Mouse (Mus musculus) subcutaneous adipose tissue, adult 2 months (tissue): ENCODE data around the gene Adat3. TPM values are rescaled to one million over a fixed set of nuclear protein-coding genes. Genes with fewer than 3 reads are reported as not detected.

ENCODE experiments used
- polyA plus RNA-seq: library from polyadenylated mRNA; depleted of rRNA; stranded (reverse); fragments of >200 nt; gene quantifications from 2 replicates; pipeline ENCODE4 v1.2.3, GENCODE M21; 2012; ENCODE audit warnings: low replicate concordance; rRNA removed

The Adat3 gene
- 9.4 and 12.8 TPM in 2 replicates for polyA plus RNA-seq

DNA sequence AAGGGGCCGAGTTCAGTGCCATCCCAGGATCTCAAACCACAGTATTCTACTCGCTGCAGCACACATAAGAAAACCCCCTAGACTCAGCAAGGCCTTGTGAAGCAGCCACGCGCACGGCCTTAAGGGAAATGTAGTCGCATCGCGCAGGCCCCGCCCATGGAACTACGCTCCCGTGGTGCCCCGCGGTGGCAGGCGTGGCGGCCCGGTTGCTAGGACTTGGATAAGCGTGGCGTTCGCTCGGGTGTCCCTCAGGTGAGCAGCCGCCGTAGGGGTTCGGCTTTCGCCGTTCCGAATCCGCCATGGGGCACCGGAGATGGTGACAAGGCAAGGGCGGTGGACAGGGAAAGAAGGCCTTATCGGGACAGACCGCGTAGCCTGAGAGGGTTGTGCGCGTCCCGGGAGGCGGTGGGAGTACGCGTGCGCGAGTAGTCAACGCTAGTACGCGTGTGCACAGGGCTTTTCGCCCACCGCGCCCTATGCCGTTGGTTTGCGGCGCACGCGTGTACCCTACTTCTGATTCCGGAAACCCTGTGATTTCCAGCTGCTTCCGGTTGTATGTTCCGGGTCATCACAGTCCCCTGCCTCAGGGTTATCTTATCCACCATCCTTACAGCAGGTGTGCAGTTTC is at the start of gene Adat3, which contains the start of gene Scamp4:
Gene Adat3, plus strand, starts transcription at position 183 of the 628 bp plus-strand sequence.
Gene Scamp4, plus strand, starts transcription at position 175 of the 628 bp plus-strand sequence.

DNA sequence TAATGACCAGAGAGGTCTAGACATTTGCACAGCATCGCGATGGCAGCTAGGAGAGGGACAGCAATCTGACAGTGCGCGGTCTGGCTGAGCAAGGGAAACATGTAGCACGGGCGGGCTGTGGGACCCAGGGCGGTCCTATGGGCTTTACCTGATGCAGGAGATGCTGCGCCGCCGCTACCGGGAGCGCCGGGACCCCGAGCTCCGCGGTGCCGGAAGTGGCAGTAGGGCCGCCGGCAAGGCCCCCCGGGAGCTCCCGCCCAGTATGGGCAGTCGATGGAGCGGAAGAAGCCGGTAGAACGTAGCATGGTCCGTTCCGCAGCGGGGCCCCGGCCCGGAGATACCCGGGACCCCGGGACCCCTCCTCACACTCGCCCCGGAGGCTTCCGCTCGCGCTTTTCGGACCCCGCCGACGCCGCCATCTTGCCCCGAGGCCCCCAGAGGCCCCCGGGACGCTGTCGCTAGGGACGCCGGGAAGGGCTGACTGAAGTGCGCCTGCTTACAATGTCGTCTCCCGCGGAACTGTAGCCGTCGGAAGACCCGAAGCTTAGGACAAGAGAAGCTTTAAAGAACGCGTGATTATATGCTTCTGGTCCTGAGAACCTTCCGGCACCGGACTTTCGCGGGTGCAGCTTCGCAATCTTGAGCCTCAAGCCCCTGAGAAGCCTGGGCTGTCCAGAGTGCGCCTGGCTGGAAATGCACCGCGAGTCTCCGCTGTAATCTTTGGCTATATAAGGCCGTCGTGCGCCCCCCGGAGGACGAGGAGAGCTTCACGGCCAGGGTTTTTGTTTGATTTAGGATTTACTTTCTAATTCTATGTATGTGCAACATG is 41.4 kb upstream of the Adat3 start, which contains the start of gene Rexo1:
Gene Rexo1, minus strand, starts transcription at position 445 of the 829 bp plus-strand sequence.

DNA sequence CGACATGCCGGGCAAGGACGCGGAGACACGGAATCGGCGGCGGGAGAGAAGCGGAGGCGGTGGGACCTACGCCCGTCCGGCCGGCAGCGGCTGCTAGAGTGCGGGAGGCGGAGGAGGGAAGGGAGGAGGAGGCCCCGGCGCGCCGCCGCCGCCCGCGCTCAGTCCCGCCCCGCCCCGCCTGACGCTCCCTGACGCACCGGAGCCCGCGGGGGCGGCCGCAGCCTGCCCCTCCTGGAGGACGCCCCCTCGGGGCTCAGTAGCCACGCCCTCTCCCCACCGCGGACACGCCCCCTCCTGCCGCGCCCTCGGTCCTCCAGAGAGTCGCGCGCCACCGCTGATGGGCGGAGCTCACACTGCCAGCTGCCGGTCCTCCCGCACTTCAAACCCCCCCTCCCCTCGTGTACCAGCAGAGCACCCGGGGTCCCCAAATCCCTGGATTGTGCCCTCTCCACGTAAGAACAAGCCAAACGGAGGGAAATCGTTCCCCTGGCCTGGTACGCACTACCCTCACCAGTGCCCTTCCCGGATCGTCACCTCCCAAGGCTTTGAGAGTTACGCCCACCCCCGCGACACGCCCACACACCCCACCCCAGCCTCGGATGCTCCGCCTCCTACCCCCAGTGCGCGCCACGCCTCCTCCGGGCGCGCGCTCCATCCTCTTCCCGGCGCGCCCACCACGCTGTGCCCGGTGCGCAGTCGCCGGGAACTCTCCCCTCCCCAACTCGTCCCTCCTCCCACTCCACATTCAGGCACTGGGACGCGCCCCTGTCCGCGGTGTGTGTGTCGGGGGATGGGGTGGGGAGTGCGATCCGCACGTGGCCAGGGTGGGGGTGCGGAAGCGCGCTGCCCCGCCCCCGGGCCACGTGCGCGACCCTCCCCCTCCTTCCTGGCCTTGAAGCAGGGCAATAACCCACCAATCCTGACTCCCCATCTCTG is 25.2 kb upstream of the Adat3 start, which contains the start of gene Klf16:
Gene Klf16, minus strand, starts transcription at position 127 of the 936 bp plus-strand sequence.

DNA sequence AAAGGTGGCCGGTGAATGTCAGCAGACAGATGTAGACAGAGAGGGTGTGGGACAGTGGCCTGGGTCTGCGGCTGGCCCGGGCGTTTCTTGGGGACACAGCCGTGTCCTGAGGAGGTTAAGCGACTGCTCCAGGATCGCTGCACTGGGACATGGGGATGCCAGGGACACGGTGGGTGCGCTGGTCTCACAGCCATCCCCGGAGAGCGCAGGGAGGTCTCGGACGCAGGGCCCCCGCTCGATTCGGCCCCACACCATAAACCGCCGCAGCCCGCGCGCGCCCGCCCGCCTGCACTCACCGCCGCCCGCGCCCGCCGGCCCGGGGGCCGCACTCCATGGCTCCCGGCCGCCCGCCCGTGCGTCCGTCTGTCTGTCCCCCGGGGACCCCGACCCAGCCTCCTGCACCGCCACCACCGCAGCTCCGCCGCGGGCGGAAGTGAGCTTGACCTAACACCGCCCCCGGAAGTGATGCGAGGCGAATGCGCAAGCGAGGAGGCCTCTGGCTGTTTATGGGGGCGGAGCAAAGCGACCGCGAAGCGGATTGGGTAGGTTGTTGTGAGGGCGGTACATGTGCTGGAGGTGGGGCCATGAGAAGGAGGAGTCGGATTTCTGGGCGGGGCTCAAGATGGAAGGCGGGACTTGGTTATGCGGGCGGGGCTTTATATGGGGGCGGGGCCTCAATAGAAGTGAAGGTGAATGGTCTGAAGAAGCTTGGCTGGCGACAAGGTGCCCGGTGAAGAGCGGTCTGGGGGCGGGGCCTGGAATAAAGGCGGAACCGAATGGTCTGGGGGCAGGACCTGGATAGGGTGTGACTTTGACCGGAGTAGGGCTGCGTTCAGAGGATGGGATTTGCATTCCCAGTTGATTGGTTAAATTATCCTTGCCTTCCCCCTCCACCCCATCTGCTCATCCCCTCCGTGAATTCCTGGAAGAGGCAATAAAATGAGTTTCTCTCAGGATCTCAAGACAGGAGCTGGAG is 12.5 kb upstream of the Adat3 start, which contains the start of gene Abhd17a:
Gene Abhd17a, minus strand, starts transcription at position 463 of the 976 bp plus-strand sequence.

DNA sequence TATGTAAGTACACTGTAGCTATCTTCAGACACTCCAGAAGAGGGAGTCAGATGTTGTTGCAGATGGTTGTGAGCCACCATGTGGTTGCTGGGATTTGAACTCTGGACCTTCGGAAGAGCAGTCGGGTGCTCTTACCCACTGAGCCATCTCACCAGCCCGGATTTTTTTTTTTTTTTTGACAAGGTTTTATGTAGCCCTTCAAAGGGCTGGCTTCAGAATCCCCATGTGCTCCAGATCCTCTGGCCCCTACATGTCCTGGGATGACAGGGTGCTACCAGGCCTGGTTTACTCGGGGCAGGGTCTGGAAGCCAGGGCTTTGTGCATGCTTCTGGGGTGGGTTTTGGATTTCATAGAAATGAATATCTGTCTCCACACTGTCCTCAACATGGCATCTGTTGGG is 3.0 kb downstream of the Adat3 start, which contains the start of gene Gm49322:
Gene Gm49322, plus strand, starts transcription at position 301 of the 400 bp plus-strand sequence.

DNA sequence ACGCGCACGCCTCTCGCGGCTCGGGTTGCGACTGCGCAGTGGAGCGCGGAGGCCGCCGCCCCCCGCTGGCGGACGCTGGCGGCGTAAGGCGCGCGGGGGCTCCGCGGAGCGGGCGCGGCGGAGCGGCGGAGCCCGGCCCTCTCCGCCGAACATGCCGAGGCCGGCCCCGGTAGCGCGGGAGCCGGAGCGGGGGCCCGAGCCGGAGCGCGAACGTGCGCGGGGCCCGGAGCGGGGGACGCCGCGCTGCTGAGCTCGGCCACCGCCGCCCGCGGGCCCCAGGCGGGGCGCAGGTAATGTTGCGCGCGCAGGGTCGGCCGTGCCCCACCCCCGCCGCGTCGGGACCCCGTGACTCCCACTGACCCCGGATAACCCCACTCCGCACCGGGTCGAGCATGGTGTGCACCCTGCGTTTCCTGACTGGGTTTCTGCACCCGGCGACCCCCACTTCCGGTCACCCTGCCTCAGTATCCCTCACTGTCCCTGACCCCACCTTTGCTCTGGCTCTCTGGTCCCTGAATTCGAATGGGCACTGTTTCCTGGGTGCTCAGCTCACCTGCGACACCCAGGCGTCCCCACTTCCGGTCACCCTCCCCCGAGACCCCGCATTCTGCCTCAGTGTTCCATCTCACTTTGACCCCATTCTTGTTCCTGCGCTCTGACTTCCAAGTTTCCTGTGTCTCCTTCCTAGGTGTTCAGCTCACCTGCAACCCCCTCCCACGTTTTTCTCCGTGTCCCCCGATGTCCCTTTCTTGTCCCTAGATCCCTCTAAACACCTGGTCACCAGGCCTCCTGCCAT is 20.2 kb downstream of the Adat3 start, which contains the start of gene Csnk1g2:
Gene Csnk1g2, plus strand, starts transcription at position 178 of the 796 bp plus-strand sequence.

DNA sequence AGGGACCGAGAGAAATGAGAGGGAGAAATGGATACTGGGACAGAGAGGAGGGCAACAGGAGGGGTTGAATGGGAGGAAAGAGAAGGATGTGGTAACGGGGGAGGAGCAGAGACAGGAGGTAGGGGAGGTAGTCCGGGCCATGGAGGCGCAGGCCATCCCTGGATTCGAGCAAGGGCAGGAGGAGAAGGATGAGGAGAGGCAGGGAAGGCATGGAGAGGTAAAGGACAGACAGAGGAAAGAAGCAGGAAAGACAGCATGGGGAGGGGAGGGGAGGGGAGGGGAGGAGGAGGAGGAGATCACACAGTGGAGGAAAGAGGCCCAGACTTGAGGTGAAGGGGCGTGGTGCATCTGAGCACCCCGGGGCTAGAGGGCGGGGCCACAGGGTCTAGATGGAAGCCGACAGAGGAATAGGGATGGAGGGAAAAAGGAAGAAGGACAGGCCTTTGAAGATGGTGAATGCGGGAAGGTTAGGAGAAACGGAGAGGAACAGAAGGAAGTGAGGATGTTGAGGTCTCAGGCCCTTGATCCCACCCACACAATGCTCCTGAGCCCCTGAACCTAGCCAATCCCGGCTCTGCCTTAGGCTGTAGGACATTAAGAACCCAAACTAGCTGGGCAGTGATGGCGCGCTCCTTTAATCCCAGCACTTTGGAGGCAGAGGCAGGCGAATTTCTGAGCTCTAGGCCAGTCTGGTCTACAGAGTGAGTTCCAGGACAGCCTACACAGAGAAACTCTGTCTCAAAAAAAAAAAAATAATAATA is 54.4 kb downstream of the Adat3 start, which contains the start of gene Btbd2:
Gene Btbd2, minus strand, starts transcription at position 209 of the 761 bp plus-strand sequence.

Other genes with a start within 250 kb of the Adat3 start
- 0.12 TPM in 1 of 2 replicates, not detected in the other for gene Plk5, start 246.4 kb upstream of the Adat3 start, polyA plus RNA-seq
- gene Mex3d, start 215.2 kb upstream of the Adat3 start, polyA plus RNA-seq: 9.5 and 41.0 TPM in 2 replicates
- 145 and 199 TPM in 2 replicates for gene Mbd3, start 203.3 kb upstream of the Adat3 start, polyA plus RNA-seq
- gene Uqcr11, start 196.1 kb upstream of the Adat3 start, polyA plus RNA-seq: 2,303 and 2,715 TPM in 2 replicates
- gene Tcf3, start 169.2 kb upstream of the Adat3 start, polyA plus RNA-seq: 56.2 and 124 TPM in 2 replicates
- not detected in 2 replicates for gene Onecut3, start 108.0 kb upstream of the Adat3 start, polyA plus RNA-seq
- 0.03 and 0.06 TPM in 2 replicates for gene Atp8b3, start 63.8 kb upstream of the Adat3 start, polyA plus RNA-seq
- 36.1 and 53.1 TPM in 2 replicates for gene Rexo1, start 41.3 kb upstream of the Adat3 start, polyA plus RNA-seq
- gene Klf16, start 25.6 kb upstream of the Adat3 start, polyA plus RNA-seq: 13.1 and 28.3 TPM in 2 replicates
- 199 and 204 TPM in 2 replicates for gene Abhd17a, start 12.5 kb upstream of the Adat3 start, polyA plus RNA-seq
- 107 and 129 TPM in 2 replicates for gene Scamp4, start within 50 bp of the Adat3 start, polyA plus RNA-seq
- 1.6 and 3.7 TPM in 2 replicates for gene Gm49322, start 3.1 kb downstream of the Adat3 start, polyA plus RNA-seq
- gene Csnk1g2, start 20.0 kb downstream of the Adat3 start, polyA plus RNA-seq: 183 and 235 TPM in 2 replicates
- gene Btbd2, start 54.2 kb downstream of the Adat3 start, polyA plus RNA-seq: 80.1 and 107 TPM in 2 replicates
- gene Mknk2, start 75.2 kb downstream of the Adat3 start, polyA plus RNA-seq: 507 and 1,079 TPM in 2 replicates
- 43.3 and 51.8 TPM in 2 replicates for gene Mob3a, start 99.1 kb downstream of the Adat3 start, polyA plus RNA-seq
- gene Izumo4, start 99.3 kb downstream of the Adat3 start, polyA plus RNA-seq: 61.1 and 73.0 TPM in 2 replicates
- gene Ap3d1, start 139.4 kb downstream of the Adat3 start, polyA plus RNA-seq: 155 and 208 TPM in 2 replicates
- 17.0 and 39.8 TPM in 2 replicates for gene Dot1l, start 152.3 kb downstream of the Adat3 start, polyA plus RNA-seq
- 24.0 and 43.6 TPM in 2 replicates for gene Sf3a2, start 195.3 kb downstream of the Adat3 start, polyA plus RNA-seq
- gene Plekhj1, start 195.7 kb downstream of the Adat3 start, polyA plus RNA-seq: 44.8 and 76.1 TPM in 2 replicates
- 0.44 and 0.53 TPM in 2 replicates for gene Amh, start 202.4 kb downstream of the Adat3 start, polyA plus RNA-seq
- 0.21 and 0.96 TPM in 2 replicates for gene Jsrp1, start 210.6 kb downstream of the Adat3 start, polyA plus RNA-seq
- gene Oaz1, start 223.8 kb downstream of the Adat3 start, polyA plus RNA-seq: 919 and 1,058 TPM in 2 replicates
- 0.03 TPM in 1 of 2 replicates, not detected in the other for gene Lingo3, start 241.2 kb downstream of the Adat3 start, polyA plus RNA-seq